Mouse (Mus musculus) spleen, adult 2 months (tissue): ENCODE results near the gene Rpp25l.

Experiments
- CTCF ChIP-seq: fragments of 200-500 bp; IDR thresholded peaks from 2 replicates; pipeline ENCODE4 v1.5.1; 2011; ENCODE audit warnings: mild to moderate bottlenecking, inconsistent platforms; ENCODE audit not compliant: insufficient read depth, insufficient read length, insufficient replicate concordance; ENCODE audit errors: extremely low read depth
- POLR2A ChIP-seq: fragments of 200-500 bp; IDR thresholded peaks from 2 replicates; pipeline ENCODE4 v1.6.1; 2011; ENCODE audit warnings: low read depth, low read length, inconsistent platforms

DNA sequence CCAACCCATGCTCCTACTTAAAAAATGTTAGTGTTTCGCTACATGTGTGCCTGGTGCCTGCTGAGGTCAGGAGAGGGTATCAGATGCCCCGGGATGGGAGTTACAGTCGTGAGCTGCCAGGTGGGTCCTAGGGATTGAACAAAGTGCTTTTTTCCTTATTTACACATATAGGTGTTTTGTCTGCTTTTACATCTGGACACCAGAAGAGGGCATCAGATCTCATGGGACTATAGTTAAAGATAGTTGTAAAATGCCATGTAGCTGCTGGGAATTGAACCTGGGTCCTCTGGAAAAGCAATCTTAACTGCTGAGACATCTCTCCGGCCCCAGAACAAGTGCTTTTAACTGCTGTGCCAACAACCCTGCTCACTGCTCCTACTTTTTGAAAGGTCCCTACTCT is 3.1 kb downstream of the Rpp25l start:
- TF ChIP-seq POLR2A (no peak), CTCF (no peak)
